Mouse (Mus musculus) left cerebral cortex, adult 2 months (tissue): ENCODE data around the gene Zeb2. TPM values are rescaled to one million over a fixed set of nuclear protein-coding genes. Genes with fewer than 3 reads are reported as not detected.
A peak's percentile ranks its signal among the peaks of the same experiment; 100 is the strongest.

Experiments used
- DNase-seq, 2 experiments: peaks; one replicate each; pipeline ENCODE4 v3.0.0; 2021 to 2022; ENCODE audit warnings: low spot score in 2 of 2, mixed read lengths in 1 of 2; ENCODE audit errors: extremely low spot score in 1 of 2
- H3K27ac ChIP-seq: fragments of 200-600 bp; 2 replicates; pipeline ENCODE4 v1.8.1; 2022
- H3K4me3 ChIP-seq: fragments of 200-600 bp; 2 replicates; pipeline ENCODE4 v1.8.1; 2022
- CTCF ChIP-seq: fragments of 200-600 bp; IDR thresholded peaks from 2 replicates; pipeline ENCODE4 v1.8.1; 2022; ENCODE audit warnings: antibody characterized with exemption, mild to moderate bottlenecking, moderate library complexity
- intact Hi-C: fragments of 180-260 bp; cut with DNase I; formaldehyde crosslinking; loops from one replicate; pipeline ENCODE4 v1.15.1; 2025
- total RNA-seq, 2 experiments: library from RNA; stranded (reverse); gene quantifications; 2 replicates each; pipeline ENCODE4 v1.2.3; 2021

Gene Zeb2
- total RNA-seq, 2 experiments from 2014 or later = 156 to 181 TPM

- Histone ChIP-seq H3K4me3 (no peak overlapping the region), H3K27ac (no peak overlapping the region)
- DNase-seq = no peak
- intact Hi-C loops = no loop called here
- no peak for TF ChIP-seq CTCF
Measured at GRCm38 (mm10) chr2:44976484-44976883, 140.7 kb downstream of the Zeb2 start.

GRCm38 (mm10) chr2:44973828-44974227 lies 143.4 kb downstream of the Zeb2 start:
- no peak for TF ChIP-seq CTCF
- Histone ChIP-seq H3K27ac (no peak overlapping the region), H3K4me3 (no peak overlapping the region)
- no peak for DNase-seq
- intact Hi-C loops = no loop called here

DNA sequence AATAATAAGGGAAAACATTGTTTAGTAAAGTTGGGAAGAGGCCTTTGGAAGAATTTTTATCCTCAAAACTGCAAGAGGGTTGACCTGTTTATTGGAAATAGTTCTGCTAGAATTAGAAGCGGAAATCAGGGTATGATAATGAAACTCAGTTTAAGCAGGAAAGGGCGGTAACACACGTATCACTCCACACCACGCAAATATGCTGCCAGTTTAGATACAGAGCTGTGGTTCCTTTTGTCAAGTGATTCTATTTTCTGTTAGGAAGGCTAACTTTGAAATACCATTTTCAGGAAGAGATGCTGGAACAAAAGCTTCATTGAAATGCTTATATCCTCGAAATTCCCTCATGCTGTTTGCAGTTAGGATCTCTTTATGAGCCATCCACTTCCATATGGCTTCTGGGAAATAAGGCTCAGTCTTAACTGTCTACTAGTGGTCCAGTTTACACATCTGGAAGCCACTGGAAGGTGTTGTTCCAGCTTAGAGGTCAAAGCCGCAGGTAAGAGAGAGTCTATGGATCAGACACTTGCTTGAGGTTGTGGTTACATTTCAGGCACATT lies 147.0 kb downstream of the Zeb2 start:
- Histone ChIP-seq H3K27ac (0 out of 2 replicates have a peak overlapping the region, but pooled peaks have one; percentile 7), H3K4me3 (no peak overlapping the region)
- DNase-seq = no peak
- intact Hi-C loops = no loop called here
- TF ChIP-seq CTCF = no peak

DNA sequence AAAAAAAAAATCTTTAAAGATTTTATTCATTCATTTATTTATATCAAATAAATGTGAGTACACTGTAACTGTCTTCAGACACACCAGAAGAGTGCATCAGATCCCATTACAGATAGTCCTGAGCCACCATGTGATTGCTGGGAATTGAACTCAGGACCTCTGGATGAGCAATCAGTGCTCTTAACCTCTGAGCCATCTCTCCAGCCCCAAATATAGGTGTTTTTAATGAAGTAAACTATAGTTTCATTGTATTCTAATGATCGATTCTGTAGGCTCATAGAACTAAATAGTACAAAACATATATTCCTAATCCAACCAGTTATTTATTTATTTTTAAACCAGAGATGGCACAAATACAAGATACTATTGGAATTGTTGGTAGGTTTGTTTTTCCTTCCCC lies 147.6 kb downstream of the Zeb2 start:
- intact Hi-C loops = no loop called here
- H3K27ac ChIP-seq = no peak overlapping the region
- no peak for TF ChIP-seq CTCF
- no peak overlapping the region for H3K4me3 ChIP-seq
- no peak for DNase-seq

DNA sequence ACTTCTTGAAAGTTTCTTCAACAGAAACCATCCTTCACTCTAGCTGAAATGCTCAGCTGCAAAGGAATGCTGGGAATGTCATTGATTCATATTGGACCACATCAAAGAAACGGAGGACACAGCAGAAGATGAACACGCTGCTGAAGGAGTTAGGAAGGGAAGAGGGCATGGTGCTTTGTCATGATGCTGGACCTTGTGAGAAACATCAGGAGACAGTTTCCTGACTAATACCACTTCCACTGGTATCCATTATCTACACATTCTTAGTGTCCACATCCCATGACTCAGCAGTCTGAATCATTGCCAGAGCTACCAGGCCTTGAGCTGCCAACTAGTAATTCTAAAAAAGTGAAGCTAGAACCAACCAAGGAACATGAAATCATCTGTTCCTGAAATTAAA lies 148.0 kb downstream of the Zeb2 start:
- TF ChIP-seq CTCF = no peak
- DNase-seq = no peak
- H3K27ac ChIP-seq = no peak overlapping the region
- no peak overlapping the region for H3K4me3 ChIP-seq
- intact Hi-C loops = no loop called here

- TF ChIP-seq CTCF = no peak
- Histone ChIP-seq H3K27ac (no peak overlapping the region), H3K4me3 (no peak overlapping the region)
- intact Hi-C loops = no loop called here
- DNase-seq = no peak
Measured at GRCm38 (mm10) chr2:44965834-44966555, 151.2 kb downstream of the Zeb2 start.

- Histone ChIP-seq H3K27ac (no peak overlapping the region), H3K4me3 (no peak overlapping the region)
- intact Hi-C loops = no loop called here
- DNase-seq = no peak
- no peak for TF ChIP-seq CTCF
Measured at GRCm38 (mm10) chr2:44962620-44963019, 154.6 kb downstream of the Zeb2 start.

- intact Hi-C loops = no loop called here
- no peak for TF ChIP-seq CTCF
Measured at GRCm38 (mm10) chr2:44961192-44961591, 156.0 kb downstream of the Zeb2 start.

GRCm38 (mm10) chr2:44960561-44960960 lies 156.6 kb downstream of the Zeb2 start:
- no peak overlapping the region for H3K4me3 ChIP-seq

More at GRCm38 (mm10) chr2:44961192-44961591, 156.0 kb downstream of the Zeb2 start:
- Histone ChIP-seq H3K4me3 (no peak overlapping the region), H3K27ac (no peak overlapping the region)
- no peak for DNase-seq

GRCm38 (mm10) chr2:44957329-44957797 lies 159.8 kb downstream of the Zeb2 start:
- intact Hi-C loops = no loop called here
- H3K4me3 ChIP-seq = no peak overlapping the region

More at GRCm38 (mm10) chr2:44960561-44960960, 156.6 kb downstream of the Zeb2 start:
- no peak overlapping the region for H3K27ac ChIP-seq
- no peak for TF ChIP-seq CTCF
- no peak for DNase-seq
- intact Hi-C loops = no loop called here

GRCm38 (mm10) chr2:44956232-44956631 lies 161.0 kb downstream of the Zeb2 start:
- TF ChIP-seq CTCF = no peak
- H3K4me3 ChIP-seq = no peak overlapping the region
- intact Hi-C loops = no loop called here
- no peak for DNase-seq
- no peak overlapping the region; the same call in 1 of the 2 replicates for H3K27ac ChIP-seq

More at GRCm38 (mm10) chr2:44957329-44957797, 159.8 kb downstream of the Zeb2 start:
- TF ChIP-seq CTCF = no peak
- no peak for DNase-seq
- H3K27ac ChIP-seq = no peak overlapping the region

DNA sequence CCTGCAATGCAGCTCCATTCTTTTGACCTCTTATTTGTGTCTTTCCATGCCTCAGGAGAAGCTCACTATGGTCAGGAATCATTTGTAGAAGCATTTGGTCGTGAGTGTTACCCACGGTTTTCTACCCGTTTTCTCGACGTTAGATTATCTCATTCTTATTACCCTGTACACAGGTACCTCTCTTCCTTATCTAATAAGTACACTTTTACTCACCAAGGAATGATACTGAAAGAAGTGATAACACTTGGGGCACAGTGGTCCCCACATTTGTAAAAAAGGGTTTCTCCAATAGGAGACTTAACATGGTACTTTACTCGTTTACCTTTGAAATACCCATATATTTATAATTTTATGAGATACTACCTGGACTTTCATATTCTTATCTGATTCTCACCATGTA lies 161.7 kb downstream of the Zeb2 start:
- TF ChIP-seq CTCF = no peak
- Histone ChIP-seq H3K4me3 (no peak overlapping the region), H3K27ac (no peak overlapping the region)
- intact Hi-C loops = no loop called here
- DNase-seq = no peak

GRCm38 (mm10) chr2:44954180-44954579 lies 163.0 kb downstream of the Zeb2 start:
- no peak overlapping the region for H3K4me3 ChIP-seq
- intact Hi-C loops = no loop called here
- no peak for TF ChIP-seq CTCF
- no peak overlapping the region for H3K27ac ChIP-seq
- no peak for DNase-seq
